Mouse (Mus musculus) lung, postnatal 0 days (tissue): ENCODE results near the gene Rap1b.

Experiments
- CTCF ChIP-seq: IDR thresholded peaks from 2 replicates; pipeline ENCODE4 v1.5.1; 2016; ENCODE audit warnings: antibody characterized with exemption, mild to moderate bottlenecking
- EP300 ChIP-seq: IDR thresholded peaks from 2 replicates; pipeline ENCODE4 v1.6.1; 2016; ENCODE audit warnings: antibody characterized with exemption, mild to moderate bottlenecking, control low read depth

DNA sequence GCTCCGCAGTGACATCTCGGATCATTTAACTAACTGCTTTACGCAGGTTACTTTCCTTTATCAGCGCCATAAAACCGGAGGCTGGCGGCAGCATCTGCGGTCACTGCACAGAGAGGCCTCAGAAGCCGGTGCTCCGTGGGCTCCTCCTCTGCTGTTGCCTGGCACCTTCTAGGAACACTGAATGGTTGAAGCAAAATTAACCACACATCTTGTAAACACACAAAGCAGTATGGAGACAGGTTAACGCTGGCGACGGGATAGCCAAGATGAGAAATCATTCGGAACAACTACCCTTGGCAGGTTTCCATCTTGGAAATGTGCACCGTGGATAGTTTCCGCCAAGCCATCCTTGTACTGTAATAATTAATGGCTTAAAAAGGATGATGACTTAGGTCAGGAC, 43.0 kb upstream of the Rap1b start:
- TF ChIP-seq CTCF: no peak
- TF ChIP-seq EP300: no peak
